Mouse (Mus musculus) retina, adult 2 months (tissue): Measurements from ENCODE around the gene Abca12.

Experiments used
- DNase-seq: peaks from one replicate; pipeline ENCODE4 v3.0.0-alpha.2; 2012; ENCODE audit warnings: low read depth, low spot score

The Abca12 gene

GRCm38 (mm10) chr1:71414810-71415209 is at the start of gene Abca12:
Gene Abca12 (minus strand): TSS chr1:71414910.
- DNase-seq, result no peak

DNA sequence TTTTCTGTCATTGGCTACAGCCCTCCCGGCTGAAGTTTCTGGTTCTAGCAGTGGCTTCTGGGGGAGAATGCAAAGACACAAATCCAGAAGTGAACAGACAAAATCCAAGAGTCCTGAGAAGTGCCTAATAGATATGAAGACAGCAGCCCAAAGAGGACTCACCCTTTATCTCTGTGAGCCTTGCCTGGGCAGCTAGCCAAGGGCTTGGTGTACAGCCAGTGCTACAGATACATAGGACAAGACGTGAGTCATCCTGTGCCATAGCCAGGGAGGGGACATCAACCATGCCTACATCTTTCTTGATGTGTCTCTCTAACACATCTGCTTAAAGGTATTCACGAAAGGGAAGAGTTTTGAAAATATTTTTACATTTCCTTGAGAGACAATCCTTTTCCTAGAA is 43.3 kb upstream of the Abca12 start:
- no peak for DNase-seq

DNA sequence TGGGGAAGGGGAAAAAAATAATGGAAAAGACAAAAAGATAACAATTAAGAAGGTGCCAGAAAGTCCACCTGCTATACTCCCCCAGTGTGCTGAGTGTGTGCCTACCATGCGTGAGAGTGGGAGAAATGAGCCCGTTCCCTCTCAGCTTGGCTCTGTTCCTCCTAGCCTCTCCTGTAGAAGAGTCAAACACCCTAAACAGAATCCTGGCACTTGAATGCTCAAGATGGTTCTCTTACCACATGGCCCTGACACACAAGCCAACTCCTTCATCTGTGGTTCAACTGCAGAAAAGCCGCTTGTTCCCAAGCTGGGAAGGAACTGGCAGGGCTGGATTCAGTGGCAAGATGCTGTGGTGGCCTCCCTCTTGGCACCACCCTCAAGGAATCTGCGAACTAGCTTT is 32.7 kb upstream of the Abca12 start:
- no peak for DNase-seq

DNA sequence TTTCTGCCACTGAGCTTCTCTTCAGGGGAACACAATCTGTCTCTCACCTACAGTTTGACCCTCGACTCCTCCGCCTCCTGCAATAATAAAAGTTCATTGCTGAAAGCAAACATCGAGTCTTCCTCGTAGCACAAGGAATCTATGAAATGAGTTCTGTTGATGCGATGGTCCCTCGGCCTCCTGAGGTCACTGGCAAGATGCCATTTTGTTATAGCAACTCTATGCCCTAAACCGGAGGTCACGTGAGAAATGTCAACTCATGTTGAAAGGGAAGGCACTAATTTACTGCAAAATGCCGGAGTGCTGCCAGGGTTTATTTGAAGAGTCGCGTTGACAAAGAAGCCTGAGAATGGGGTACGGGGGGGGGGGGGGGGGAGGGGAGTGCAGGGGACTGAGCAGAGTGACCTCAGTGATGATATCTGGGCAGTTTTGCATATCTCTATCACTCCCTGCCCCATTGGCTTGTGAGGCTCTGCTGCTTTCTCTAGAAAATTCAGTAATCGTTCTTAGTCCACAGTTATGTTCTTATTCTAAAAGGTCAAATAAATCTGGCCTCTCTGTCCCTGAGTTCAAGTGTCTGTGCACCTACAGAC is 7.1 kb upstream of the Abca12 start:
- no peak for DNase-seq

GRCm38 (mm10) chr1:71418467-71418866 is 3.8 kb upstream of the Abca12 start:
- no peak for DNase-seq

- no peak for DNase-seq
These were observed 3.2 kb upstream of the Abca12 start for GRCm38 (mm10) chr1:71417951-71418350.

- DNase-seq, result no peak
These were observed 626 bp downstream of the Abca12 start for GRCm38 (mm10) chr1:71414084-71414483.

DNA sequence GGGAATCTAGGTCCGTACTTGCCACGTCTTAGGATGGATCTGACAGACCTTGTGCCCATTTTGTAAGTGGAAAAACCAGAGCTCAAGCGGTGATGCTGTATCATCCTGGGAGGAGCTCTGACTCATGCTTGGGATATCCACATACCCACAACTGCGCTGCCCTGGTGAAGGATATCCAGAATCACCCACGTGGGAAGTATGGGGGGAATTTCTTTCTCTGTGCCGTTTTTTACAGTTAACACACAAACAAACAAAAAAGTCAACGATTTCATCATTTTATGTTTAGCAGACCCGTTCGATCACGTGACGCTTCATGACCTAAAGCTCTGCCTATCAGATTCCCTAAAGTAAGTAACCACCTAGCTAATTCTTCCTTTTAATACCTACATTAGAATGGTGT is 1.6 kb downstream of the Abca12 start:
- no peak for DNase-seq

GRCm38 (mm10) chr1:71407711-71408110 is 7.0 kb downstream of the Abca12 start:
- DNase-seq, result no peak

GRCm38 (mm10) chr1:71397635-71398034 is 17.1 kb downstream of the Abca12 start:
- no peak for DNase-seq

GRCm38 (mm10) chr1:71396105-71396504 is 18.6 kb downstream of the Abca12 start:
- DNase-seq, result no peak

DNA sequence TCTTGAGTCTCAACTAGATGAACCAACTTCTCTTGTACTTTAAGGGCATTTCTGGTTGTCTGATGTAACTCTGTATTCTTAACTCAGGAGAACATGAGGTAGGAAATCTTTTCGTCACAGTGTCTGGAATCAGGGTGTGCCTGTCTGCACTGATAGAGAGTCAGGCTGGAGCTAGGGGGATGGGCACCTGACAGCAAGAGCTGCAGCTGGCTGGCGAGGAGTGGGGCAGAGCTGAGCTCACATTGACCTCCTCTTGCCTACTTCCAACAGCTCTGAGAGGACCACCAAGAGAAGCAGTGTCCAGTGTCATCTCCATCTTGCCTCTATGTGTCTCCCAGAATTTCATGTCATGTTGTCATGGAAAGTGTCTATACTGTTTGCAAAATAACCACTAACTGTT is 20.5 kb downstream of the Abca12 start:
- DNase-seq, result no peak

GRCm38 (mm10) chr1:71393489-71393888 is 21.2 kb downstream of the Abca12 start:
- DNase-seq, result no peak

- no peak for DNase-seq
These were observed 22.2 kb downstream of the Abca12 start for GRCm38 (mm10) chr1:71392463-71392862.

DNA sequence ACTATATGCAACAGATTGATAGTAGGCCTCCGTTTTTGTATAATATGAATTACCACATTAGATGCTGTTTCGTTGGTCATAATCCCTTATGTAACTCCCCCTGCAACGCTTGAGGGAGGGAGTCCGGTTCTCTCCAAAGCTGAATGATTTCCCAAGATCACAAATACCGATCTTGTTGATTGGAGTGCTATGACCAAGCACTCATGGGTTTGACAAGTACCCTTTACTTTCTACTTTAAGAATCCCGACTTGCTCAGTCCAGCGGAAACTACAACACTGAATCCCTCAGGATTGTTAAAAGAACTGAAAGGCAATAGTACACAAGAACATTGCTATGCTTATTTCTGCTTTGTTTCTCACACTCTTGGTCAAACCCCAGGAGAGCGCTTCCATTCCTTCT is 28.1 kb downstream of the Abca12 start:
- no peak for DNase-seq

DNA sequence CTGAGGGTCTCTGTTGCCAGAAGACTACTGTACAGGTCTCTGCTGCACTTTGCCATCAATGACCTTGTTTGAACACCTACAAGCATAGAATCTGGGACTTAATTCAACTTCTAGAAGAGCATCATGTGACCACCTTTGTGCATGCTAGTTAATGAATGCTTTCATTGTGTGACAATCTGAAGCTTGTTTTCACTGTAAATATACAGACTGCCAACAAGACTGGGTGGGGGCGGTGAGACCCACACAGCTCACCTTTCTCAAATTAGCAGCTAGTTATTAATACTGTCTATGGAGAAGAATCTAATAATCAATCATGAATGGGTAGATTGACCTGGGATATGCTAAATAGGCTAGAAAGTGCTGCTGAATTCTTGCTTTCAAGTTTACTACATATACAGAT is 30.6 kb downstream of the Abca12 start:
- no peak for DNase-seq

- no peak for DNase-seq
These were observed 41.6 kb downstream of the Abca12 start for GRCm38 (mm10) chr1:71373090-71373489.

DNA sequence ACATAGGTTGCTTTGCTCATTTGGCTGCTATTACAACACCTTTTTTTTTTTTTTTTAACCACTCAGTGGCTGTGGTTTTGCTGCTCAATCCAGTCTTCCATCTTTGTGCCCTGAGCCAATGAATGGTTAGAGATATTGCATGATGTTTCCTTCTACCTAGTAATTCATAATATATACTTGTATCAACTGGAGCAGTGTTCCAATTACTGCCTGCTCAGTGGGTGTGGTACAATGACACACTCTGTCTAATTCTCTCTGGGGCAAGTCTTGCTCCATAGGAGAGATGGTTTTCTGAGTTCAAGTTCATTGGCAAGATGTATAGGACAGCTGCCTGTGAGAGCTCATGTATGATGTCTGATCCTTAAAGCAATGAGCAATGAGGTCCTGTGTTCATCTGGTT is 44.4 kb downstream of the Abca12 start:
- no peak for DNase-seq

- DNase-seq, result no peak
These were observed 46.9 kb downstream of the Abca12 start for GRCm38 (mm10) chr1:71367770-71368169.

- DNase-seq, result no peak
These were observed 71.7 kb downstream of the Abca12 start for GRCm38 (mm10) chr1:71342861-71343554.

DNA sequence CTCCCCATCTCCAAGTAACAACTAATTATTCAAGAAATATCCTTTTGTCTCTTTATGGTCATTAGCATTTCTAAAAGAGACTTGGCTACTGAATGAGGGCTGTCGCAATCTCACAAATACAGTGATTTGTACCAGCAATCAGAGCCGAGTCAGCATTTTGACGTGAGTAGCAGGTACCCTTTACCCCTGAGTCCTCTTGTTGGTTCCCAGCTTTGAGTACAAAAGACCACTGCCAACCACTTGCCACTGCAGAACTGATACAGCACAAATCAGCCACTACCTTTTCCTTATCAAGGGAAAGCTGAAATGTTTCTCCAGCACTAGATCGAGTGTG is 72.5 kb downstream of the Abca12 start:
- no peak for DNase-seq

DNA sequence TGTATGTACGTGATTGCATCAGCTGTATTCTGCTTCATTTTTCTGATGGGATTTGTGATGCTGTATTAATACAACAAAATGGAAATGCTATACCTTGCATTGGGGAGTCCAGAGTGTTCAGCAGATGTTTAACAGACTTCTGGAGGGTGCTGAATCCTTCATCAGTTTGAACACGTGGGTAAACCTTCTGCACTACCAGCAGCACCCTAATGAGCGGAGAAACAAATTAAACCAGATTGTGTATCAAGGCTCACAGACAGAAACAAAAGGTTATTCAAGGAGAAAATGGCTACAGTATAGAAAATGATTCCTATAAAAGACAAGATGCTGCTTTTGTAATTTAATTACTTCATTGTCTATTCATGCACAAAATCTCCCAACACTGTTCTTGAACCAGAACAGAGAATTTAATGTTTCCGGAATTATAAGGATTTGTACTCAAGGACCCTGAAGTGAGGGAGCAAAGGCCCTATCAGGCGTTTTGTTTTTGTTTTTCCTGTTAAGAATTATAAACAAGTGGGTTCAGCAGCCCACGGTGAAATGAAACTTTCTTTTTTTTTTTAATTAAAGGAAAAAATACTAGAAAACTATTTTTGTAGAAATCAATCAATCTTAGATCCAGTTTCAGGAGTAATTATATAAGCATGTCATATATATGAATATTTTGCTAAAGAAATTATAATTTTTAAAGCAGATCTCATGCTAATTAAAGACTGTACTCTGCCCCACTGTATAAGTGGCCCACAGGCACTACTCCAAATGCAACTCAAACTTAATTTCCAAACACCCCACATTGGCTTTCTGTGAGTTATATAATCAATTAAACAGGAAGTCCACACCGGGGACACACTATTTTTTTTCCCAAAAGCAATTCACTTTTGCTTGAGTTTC is 73.1 kb downstream of the Abca12 start:
- DNase-seq, result no peak
